Mouse (Mus musculus): ENCODE results near the gene Cfap45. TPM values are rescaled to one million over a fixed set of nuclear protein-coding genes. Genes with fewer than 3 reads are reported as not detected.

Gene Cfap45
- polyA plus RNA-seq (2014; fragmentation: Nextera tagmentation; extraction: Ambion mirVana), result 4.2 and 5.1 TPM in 2 replicates

GRCm38 (mm10) chr1:172520576-172521440 is at the start of gene Cfap45:
TSS of gene Cfap45 (plus strand) at chr1:172520801.
- peak within 1 kb of the TSS; percentile 58 for H3K27ac ChIP-seq (ENCODE audit: low read depth)
- H3K27me3 ChIP-seq (ENCODE audit: insufficient read depth, low read length), result no peaks in the 10 kb centered on the region
- peak within 1 kb of the TSS; percentile 69 for H3K4me2 ChIP-seq
- H3K4me1 ChIP-seq (ENCODE audit: insufficient read depth), result peaks cover 22% of the 10 kb centered on the region
- ATAC-seq (ENCODE audit: insufficient read depth) (peak; percentile 77), DNase-seq (peak; percentile 96)
- peaks cover 6% of the 10 kb centered on the region; the same call in 1 of the 2 replicates for H3K9me3 ChIP-seq (ENCODE audit: low read depth, low read length)
- no peak for TF ChIP-seq CTCF (IDR thresholded peaks at IDR 0.05; ENCODE audit: low read depth)
- peak within 1 kb of the TSS; percentile 32 for H3K4me3 ChIP-seq (ENCODE audit: low read depth, low read length)
- WGBS, result 4% methylated on average over 28 of the region's 28 CpGs
- 0 out of 2 replicates have a peak within 1 kb of the TSS, but pooled peaks have one; percentile 6 for H3K9ac ChIP-seq
- no peaks in the 10 kb centered on the region for H3K36me3 ChIP-seq (ENCODE audit: insufficient read depth)

GRCm38 (mm10) chr1:172472909-172473308 is 47.7 kb upstream of the Cfap45 start:
- Histone ChIP-seq H3K27me3 (ENCODE audit: insufficient read depth, low read length) (no peaks in the 10 kb centered on the region), H3K9me3 (ENCODE audit: low read depth, low read length) (no peaks in the 10 kb centered on the region), H3K9ac (no peak overlapping the region), H3K4me1 (ENCODE audit: insufficient read depth) (no peaks in the 10 kb centered on the region; the same call in 1 of the 2 replicates), H3K27ac (ENCODE audit: low read depth) (no peak overlapping the region), H3K4me2 (no peak overlapping the region), H3K4me3 (ENCODE audit: low read depth, low read length) (no peak overlapping the region), H3K36me3 (ENCODE audit: insufficient read depth) (no peaks in the 10 kb centered on the region)
- ATAC-seq (ENCODE audit: insufficient read depth) (no peak), DNase-seq (no peak)
- TF ChIP-seq CTCF (IDR thresholded peaks at IDR 0.05; ENCODE audit: low read depth), result no peak

- TF ChIP-seq CTCF (IDR thresholded peaks at IDR 0.05; ENCODE audit: low read depth), result no peak
- DNase-seq, result no peak
- no peak overlapping the region for H3K4me3 ChIP-seq (ENCODE audit: low read depth, low read length)
- 69% methylated on average over 3 of the region's 3 CpGs for WGBS
- no peaks in the 10 kb centered on the region for H3K9me3 ChIP-seq (ENCODE audit: low read depth, low read length)
- no peak overlapping the region for H3K4me2 ChIP-seq
- no peaks in the 10 kb centered on the region for H3K27me3 ChIP-seq (ENCODE audit: insufficient read depth, low read length)
- no peaks in the 10 kb centered on the region; the same call in 1 of the 2 replicates for H3K4me1 ChIP-seq (ENCODE audit: insufficient read depth)
- H3K9ac ChIP-seq, result no peak overlapping the region
- ATAC-seq (ENCODE audit: insufficient read depth), result no peak
- no peaks in the 10 kb centered on the region for H3K36me3 ChIP-seq (ENCODE audit: insufficient read depth)
- no peak overlapping the region for H3K27ac ChIP-seq (ENCODE audit: low read depth)
These were observed 46.4 kb upstream of the Cfap45 start for GRCm38 (mm10) chr1:172474196-172474595.

GRCm38 (mm10) chr1:172475054-172475741 is 45.4 kb upstream of the Cfap45 start, which contains the start of gene Slamf9:
TSS of gene Slamf9 (plus strand) at chr1:172475358.
- TF ChIP-seq CTCF (IDR thresholded peaks at IDR 0.05; ENCODE audit: low read depth), result no peak
- 39% methylated on average over 7 of the region's 7 CpGs for WGBS
- no peak within 1 kb of the TSS for H3K27ac ChIP-seq (ENCODE audit: low read depth)
- no peak within 1 kb of the TSS for H3K4me2 ChIP-seq
- H3K36me3 ChIP-seq (ENCODE audit: insufficient read depth), result no peaks in the 10 kb centered on the region
- H3K27me3 ChIP-seq (ENCODE audit: insufficient read depth, low read length), result no peaks in the 10 kb centered on the region
- ATAC-seq (ENCODE audit: insufficient read depth) (peak; percentile 38; the same call in 1 of the 2 replicates), DNase-seq (peak; percentile 52)
- no peak within 1 kb of the TSS for H3K4me3 ChIP-seq (ENCODE audit: low read depth, low read length)
- no peak within 1 kb of the TSS for H3K9ac ChIP-seq
- H3K4me1 ChIP-seq (ENCODE audit: insufficient read depth), result no peaks in the 10 kb centered on the region
- no peaks in the 10 kb centered on the region for H3K9me3 ChIP-seq (ENCODE audit: low read depth, low read length)

- TF ChIP-seq CTCF (IDR thresholded peaks at IDR 0.05; ENCODE audit: low read depth), result no peak
- Histone ChIP-seq H3K36me3 (ENCODE audit: insufficient read depth) (no peaks in the 10 kb centered on the region), H3K27ac (ENCODE audit: low read depth) (no peak overlapping the region), H3K27me3 (ENCODE audit: insufficient read depth, low read length) (no peaks in the 10 kb centered on the region), H3K4me1 (ENCODE audit: insufficient read depth) (peaks cover 3% of the 10 kb centered on the region; the same call in 1 of the 2 replicates), H3K4me2 (no peak overlapping the region), H3K4me3 (ENCODE audit: low read depth, low read length) (no peak overlapping the region), H3K9me3 (ENCODE audit: low read depth, low read length) (no peaks in the 10 kb centered on the region), H3K9ac (no peak overlapping the region)
- DNase-seq, result no peak
- 75% methylated on average over 5 of the region's 5 CpGs for WGBS
- ATAC-seq (ENCODE audit: insufficient read depth), result no peak
These were observed 42.6 kb upstream of the Cfap45 start for GRCm38 (mm10) chr1:172478020-172478419.

- no peak for TF ChIP-seq CTCF (IDR thresholded peaks at IDR 0.05; ENCODE audit: low read depth)
- H3K36me3 ChIP-seq (ENCODE audit: insufficient read depth), result peaks cover 7% of the 10 kb centered on the region; the same call in 1 of the 2 replicates
- DNase-seq (no peak), ATAC-seq (ENCODE audit: insufficient read depth) (no peak)
- no peaks in the 10 kb centered on the region for H3K27me3 ChIP-seq (ENCODE audit: insufficient read depth, low read length)
- H3K9ac ChIP-seq, result no peak overlapping the region
- no peak overlapping the region for H3K4me3 ChIP-seq (ENCODE audit: low read depth, low read length)
- H3K4me1 ChIP-seq (ENCODE audit: insufficient read depth), result peaks cover 8% of the 10 kb centered on the region; the same call in 1 of the 2 replicates
- no peaks in the 10 kb centered on the region for H3K9me3 ChIP-seq (ENCODE audit: low read depth, low read length)
- WGBS, result 83% methylated on average over 4 of the region's 4 CpGs
- no peak overlapping the region for H3K27ac ChIP-seq (ENCODE audit: low read depth)
- no peak overlapping the region for H3K4me2 ChIP-seq
These were observed 40.2 kb upstream of the Cfap45 start for GRCm38 (mm10) chr1:172480376-172480775.

- 8% methylated on average over 13 of the region's 13 CpGs for WGBS
- no peak for TF ChIP-seq CTCF (IDR thresholded peaks at IDR 0.05; ENCODE audit: low read depth)
- DNase-seq (peak; percentile 40), ATAC-seq (ENCODE audit: insufficient read depth) (no peak)
- H3K27me3 ChIP-seq (ENCODE audit: insufficient read depth, low read length), result no peaks in the 10 kb centered on the region
- H3K4me2 ChIP-seq, result peak overlapping the region; percentile 84
- H3K9ac ChIP-seq, result peak overlapping the region; percentile 62
- peak overlapping the region; percentile 89 for H3K27ac ChIP-seq (ENCODE audit: low read depth)
- H3K4me1 ChIP-seq (ENCODE audit: insufficient read depth), result peaks cover 8% of the 10 kb centered on the region; the same call in 1 of the 2 replicates
- peak overlapping the region; percentile 60 for H3K4me3 ChIP-seq (ENCODE audit: low read depth, low read length)
- peaks cover 8% of the 10 kb centered on the region; the same call in 1 of the 2 replicates for H3K36me3 ChIP-seq (ENCODE audit: insufficient read depth)
- H3K9me3 ChIP-seq (ENCODE audit: low read depth, low read length), result no peaks in the 10 kb centered on the region
These were observed 39.5 kb upstream of the Cfap45 start for GRCm38 (mm10) chr1:172481111-172481510.
